Mouse (Mus musculus) midbrain, embryonic 10.5 days (tissue): ENCODE data around the gene L1cam. TPM values are rescaled to one million over a fixed set of nuclear protein-coding genes. Genes with fewer than 3 reads are reported as not detected.

ENCODE experiments used
- DNase-seq: peaks from one replicate; pipeline ENCODE4 v3.0.0-alpha.2; 2017; ENCODE audit warnings: low spot score
- H3K27ac ChIP-seq: fragments of 300-500 bp; sonication (generic); replicated peaks from 2 replicates; pipeline ENCODE4 v1.5.1; 2016; ENCODE audit warnings: mild to moderate bottlenecking
- H3K27me3 ChIP-seq: fragments of 300-500 bp; sonication (generic); 2 replicates; pipeline ENCODE4 v1.6.1; 2016; ENCODE audit warnings: low read depth, mild to moderate bottlenecking; ENCODE audit not compliant: poor library complexity, severe bottlenecking
- H3K36me3 ChIP-seq: fragments of 300-500 bp; sonication (generic); 2 replicates; pipeline ENCODE4 v1.6.1; 2016; ENCODE audit warnings: mild to moderate bottlenecking, moderate library complexity
- H3K4me1 ChIP-seq: fragments of 300-500 bp; sonication (generic); 2 replicates; pipeline ENCODE4 v1.6.1; 2016
- H3K4me3 ChIP-seq: fragments of 300-500 bp; sonication (generic); 2 replicates; pipeline ENCODE4 v1.5.1; 2016; ENCODE audit warnings: mild to moderate bottlenecking, moderate library complexity
- H3K9me3 ChIP-seq: fragments of 300-500 bp; sonication (generic); replicated peaks from 2 replicates; pipeline ENCODE4 v1.6.1; 2016; ENCODE audit warnings: mild to moderate bottlenecking
- WGBS: fragments of 180-500 bp; shearing (Covaris S2); methylation state at CpG from one replicate; pipeline ENCODE4 v1.1.7; 2016; 5-methylcytosine and 5-hydroxymethylcytosine counted together
- polyA plus RNA-seq: library from polyadenylated mRNA; unstranded; fragments of >200 nt; fragmentation: Nextera tagmentation; extraction: Ambion mirVana; gene quantifications from 2 replicates; pipeline ENCODE4 v1.2.1, GENCODE M21; 2016

Gene L1cam
- polyA plus RNA-seq, 1 experiment from 2014 or later: 7.4 TPM

GRCm38 (mm10) chrX:73805814-73806213 lies 90.1 kb downstream of the L1cam start:
- 70% methylated on average over 1 of the region's 1 CpGs for WGBS
- H3K27ac ChIP-seq: no peak overlapping the region
- DNase-seq: no peak

More at GRCm38 (mm10) chrX:73805814-73806213, 90.1 kb downstream of the L1cam start:
- Histone ChIP-seq H3K36me3 (no peaks in the 10 kb centered on the region), H3K27me3 (no peaks in the 10 kb centered on the region), H3K4me1 (peaks cover 5% of the 10 kb centered on the region), H3K4me3 (no peak overlapping the region), H3K9me3 (no peaks in the 10 kb centered on the region)

Other genes with a start within 250 kb of the L1cam start
- gene Pnck, start 236.0 kb downstream of the L1cam start, polyA plus RNA-seq: 7.0 and 12.6 TPM in 2 replicates
- gene Slc6a8, start 223.0 kb downstream of the L1cam start, polyA plus RNA-seq: 4.1 and 4.6 TPM in 2 replicates
- 144 and 157 TPM in 2 replicates for gene Bcap31, start 179.9 kb downstream of the L1cam start, polyA plus RNA-seq
- 10.9 and 11.5 TPM in 2 replicates for gene Abcd1, start 179.5 kb downstream of the L1cam start, polyA plus RNA-seq
- 0.04 and 0.12 TPM in 2 replicates for gene Plxnb3, start 139.0 kb downstream of the L1cam start, polyA plus RNA-seq
- gene Srpk3, start 121.7 kb downstream of the L1cam start, polyA plus RNA-seq: 1.5 and 1.6 TPM in 2 replicates
- 185 and 192 TPM in 2 replicates for gene Idh3g, start 109.2 kb downstream of the L1cam start, polyA plus RNA-seq
- gene Ssr4, start 109.1 kb downstream of the L1cam start, polyA plus RNA-seq: 122 and 123 TPM in 2 replicates
- 0.80 and 0.81 TPM in 2 replicates for gene Pdzd4, start 71.1 kb downstream of the L1cam start, polyA plus RNA-seq
- 0.14 TPM in 1 of 2 replicates, not detected in the other for gene Avpr2, start 4.0 kb downstream of the L1cam start, polyA plus RNA-seq
- 1.9 and 2.7 TPM in 2 replicates for gene Arhgap4, start 25.8 kb upstream of the L1cam start, polyA plus RNA-seq
- 144 and 159 TPM in 2 replicates for gene Naa10, start 25.8 kb upstream of the L1cam start, polyA plus RNA-seq
- 16.8 and 23.3 TPM in 2 replicates for gene Renbp, start 34.7 kb upstream of the L1cam start, polyA plus RNA-seq
- gene Hcfc1, start 70.3 kb upstream of the L1cam start, polyA plus RNA-seq: 69.6 and 78.0 TPM in 2 replicates
- 56.0 and 57.3 TPM in 2 replicates for gene Irak1, start 127.8 kb upstream of the L1cam start, polyA plus RNA-seq
- gene Opn1mw, start 231.4 kb upstream of the L1cam start, polyA plus RNA-seq: not detected in 2 replicates
- 15.7 and 16.0 TPM in 2 replicates for gene Mecp2, start 239.3 kb upstream of the L1cam start, polyA plus RNA-seq